Comparison of ENCODE assay signal across 19 mouse cellular contexts in the genomic region with DNA sequence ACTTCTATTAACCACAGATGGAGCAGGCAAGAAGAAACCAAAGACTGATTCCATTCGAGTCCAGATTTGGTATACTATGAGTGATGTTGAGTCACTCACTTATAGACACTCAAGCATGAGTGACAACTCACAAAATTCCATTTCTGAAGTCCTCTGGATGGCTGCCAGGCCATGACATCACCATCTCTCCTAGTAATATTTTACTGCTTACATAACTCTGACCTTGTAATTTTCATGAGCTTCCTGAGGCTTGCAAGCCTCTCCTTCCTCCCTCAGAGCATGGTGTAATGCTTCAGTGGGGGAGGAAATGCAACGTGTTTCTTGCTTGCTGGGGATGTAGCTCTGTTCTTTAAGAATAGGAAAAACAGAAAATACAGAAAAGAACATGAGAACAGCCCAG.
DNase-seq lines count a peak whose midpoint lies in the region; ATAC-seq and TF ChIP-seq lines count a peak whose summit lies in the region.
"Had no signal": no experiment of that assay in that cellular context is flagged by ENCODE, and none has a peak within 500 bp of the region (broad histone marks: within the 10 kb centered on the region; RNA-seq: fewer than 3 reads in every experiment).

No protein-coding gene starts in this region.

- H3K27me3 ChIP-seq in kidney, adult 2 months (replicated peaks; ENCODE audit: control insufficient read depth, insufficient read depth, low read length), result no peaks in the 10 kb centered on the region
- H3K27me3 ChIP-seq: forebrain, embryonic 13.5 days; hindbrain, embryonic 15.5 days; liver, embryonic 12.5 days; stomach, embryonic 15.5 days had no signal

- no peak overlapping the region for H3K4me3 ChIP-seq in kidney, adult 2 months (ENCODE audit: insufficient read depth, low read depth, low read length)
- H3K4me3 ChIP-seq: forebrain, embryonic 13.5 days; hindbrain, embryonic 15.5 days; liver, embryonic 12.5 days; midbrain, embryonic 10.5 days; stomach, embryonic 15.5 days had no signal

- H3K27ac ChIP-seq in kidney, adult 2 months (ENCODE audit: insufficient read depth, low read depth, low read length), result peak overlapping the region; percentile 16; the same call in 1 of the 2 replicates
- H3K27ac ChIP-seq: forebrain, embryonic 13.5 days; hindbrain, embryonic 15.5 days; liver, embryonic 12.5 days; midbrain, embryonic 10.5 days; stomach, embryonic 15.5 days had no signal

- TF ChIP-seq POLR2A in kidney, adult 2 months (IDR thresholded peaks at IDR 0.05; ENCODE audit: low read depth, low read length), result no peak

- ATAC-seq in erythroid progenitor cell, adult 5-6 weeks (replicated peaks; ENCODE audit: low FRiP score, poor library complexity, severe bottlenecking), result no peak
- ATAC-seq: CD4-positive, CD25-positive, alpha-beta regulatory T cell, adult 4 months; forebrain, embryonic 13.5 days; intestine, embryonic 16.5 days; liver, embryonic 12.5 days had no signal

- H3K36me3 ChIP-seq in kidney, adult 2 months (ENCODE audit: control insufficient read depth, insufficient read depth, low read length), result no peaks in the 10 kb centered on the region
- H3K36me3 ChIP-seq: G1E; hindbrain, embryonic 15.5 days; liver, embryonic 12.5 days; midbrain, embryonic 10.5 days; stomach, embryonic 15.5 days had no signal

- no peak for TF ChIP-seq CTCF in kidney, adult 2 months (conservative IDR thresholded peaks at IDR 0.05; ENCODE audit: insufficient read depth, insufficient read length, low read depth, low read length)

- peaks cover 6% of the 10 kb centered on the region; the same call in 1 of the 2 replicates for H3K4me1 ChIP-seq in kidney, adult 2 months (ENCODE audit: control insufficient read depth, insufficient read depth, low read length)
- H3K4me1 ChIP-seq: forebrain, embryonic 13.5 days; hindbrain, embryonic 15.5 days; liver, embryonic 12.5 days; stomach, embryonic 15.5 days had no signal

- 45% methylated on average over 2 of the region's 2 CpGs for WGBS in kidney, adult 2 months

- peak; percentile 65 for DNase-seq in kidney, adult 2 months
- no peak for DNase-seq in kidney, postnatal 14 days
- peak; percentile 11 for DNase-seq in NIH3T3 (ENCODE audit: low read depth)
- DNase-seq in adrenal gland, postnatal 36 days, result peak; percentile 76 to 85
- peak; percentile 14 for DNase-seq in lung, postnatal 10 days
- DNase-seq in B cell, adult 2 months, result no peak
- DNase-seq: cerebellum, adult 9-11 months; embryo, embryonic 11 days; right cerebral cortex, adult 18-20 months; thymus, adult 2 months had no signal

Comparison
In these comparisons a context has a peak if more than half of its experiments do, and no peak if none do; other contexts are left out.
1. DNase-seq: peak in kidney, adult 2 months (single experiment), NIH3T3 (single experiment), adrenal gland, postnatal 36 days (2 of 2) and lung, postnatal 10 days (single experiment); none in kidney, postnatal 14 days (single experiment) and B cell, adult 2 months (0 of 2).